Mouse (Mus musculus) ES-Bruce4 (cell line): ENCODE measurements around the gene Emid1.

Source experiments
- CTCF ChIP-seq: IDR thresholded peaks from one replicate; pipeline ENCODE4 v1.8.1; 2011; ENCODE audit warnings: low read depth, low read length
- EP300 ChIP-seq: IDR thresholded peaks from 2 replicates; pipeline ENCODE4 v1.6.1; 2011; ENCODE audit warnings: low read depth, low read length; ENCODE audit not compliant: insufficient read depth
- POLR2A ChIP-seq: IDR thresholded peaks from one replicate; pipeline ENCODE4 v1.8.1; 2011; ENCODE audit warnings: low read length; ENCODE audit not compliant: insufficient read depth

DNA sequence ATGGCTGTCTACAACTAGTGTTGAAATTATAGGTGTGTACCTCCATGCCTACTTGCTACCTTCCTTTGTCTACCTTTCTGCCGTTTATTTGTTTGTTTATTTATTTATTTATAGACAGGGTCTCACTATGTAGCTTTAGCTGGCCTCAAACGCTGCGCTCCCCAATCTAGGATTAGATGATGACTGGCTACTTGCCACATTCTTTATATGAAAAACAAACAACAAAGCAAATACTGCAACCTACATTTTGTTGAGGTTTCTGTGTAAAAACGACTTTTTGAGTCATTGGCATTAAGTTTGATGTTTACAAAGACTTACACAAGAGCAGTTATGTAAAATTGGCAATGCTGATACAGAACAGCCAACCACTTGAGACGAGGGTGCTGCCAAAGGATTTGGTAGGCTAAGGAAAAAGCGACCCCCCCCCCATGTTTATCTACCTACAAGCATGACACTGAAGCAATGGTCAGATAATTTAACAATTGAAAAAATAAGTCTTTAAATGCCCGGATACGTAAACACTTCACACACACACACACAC, 55.5 kb downstream of the Emid1 start:
- TF ChIP-seq CTCF = no peak
- TF ChIP-seq POLR2A = no peak
- no peak for TF ChIP-seq EP300
